Mouse (Mus musculus): Measurements from ENCODE around the gene Rftn2.

- no peak for TF ChIP-seq MAFK (IDR thresholded peaks at IDR 0.05; ENCODE audit: insufficient read depth, low read depth, low read length)
- TF ChIP-seq ZC3H11A (IDR thresholded peaks at IDR 0.05; ENCODE audit: borderline replicate concordance, low read depth, low read length): no peak
- TF ChIP-seq ZNF384 (IDR thresholded peaks at IDR 0.05; ENCODE audit: low read depth, low read length): no peak
Measured at GRCm38 (mm10) chr1:55123561-55123960, 103.0 kb downstream of the Rftn2 start.

Data from ES-E14 (cell line).